Mouse (Mus musculus) heart, adult 9 months (tissue): ENCODE measurements at regions not wholly inside any gene's neighbourhood (a gene's known extent, or its start where the extent isn't known, plus 50 kb on each side); places are given as distances from the start of the nearest gene placed in this dataset.
A peak's percentile ranks its signal among the peaks of the same experiment; 100 is the strongest.

Experiments
- DNase-seq, 2 experiments: peaks; one replicate each; pipeline ENCODE4 v3.0.0; 2022; ENCODE audit warnings: low spot score in 2 of 2

GRCm38 (mm10) chr10:66932544-66932943 lies 163.4 kb upstream of the Jmjd1c start:
- DNase-seq = peak in 1 of 2 experiments; percentile 74

DNA sequence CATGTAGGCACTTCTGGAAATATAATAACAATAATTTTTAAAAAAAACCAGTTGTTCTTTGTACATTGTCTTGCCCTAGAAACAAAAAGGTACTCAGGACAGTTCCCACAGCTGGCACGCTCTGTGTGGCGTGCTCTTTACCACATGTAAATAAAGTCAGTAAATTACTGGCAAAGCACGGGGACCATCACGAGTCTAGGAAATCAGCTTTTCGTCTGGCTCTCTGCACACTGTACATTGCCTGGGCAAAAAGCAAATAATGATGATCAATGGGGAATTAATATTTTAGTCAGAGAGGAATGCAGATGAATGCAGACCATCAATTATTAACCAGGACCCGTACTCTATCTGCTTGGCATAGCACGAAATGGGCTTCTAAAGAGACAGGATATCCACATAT lies 162.2 kb upstream of the Jmjd1c start:
- DNase-seq = no peak

GRCm38 (mm10) chr10:66935731-66936130 lies 160.2 kb upstream of the Jmjd1c start:
- peak; percentile 52 to 62 for DNase-seq

DNA sequence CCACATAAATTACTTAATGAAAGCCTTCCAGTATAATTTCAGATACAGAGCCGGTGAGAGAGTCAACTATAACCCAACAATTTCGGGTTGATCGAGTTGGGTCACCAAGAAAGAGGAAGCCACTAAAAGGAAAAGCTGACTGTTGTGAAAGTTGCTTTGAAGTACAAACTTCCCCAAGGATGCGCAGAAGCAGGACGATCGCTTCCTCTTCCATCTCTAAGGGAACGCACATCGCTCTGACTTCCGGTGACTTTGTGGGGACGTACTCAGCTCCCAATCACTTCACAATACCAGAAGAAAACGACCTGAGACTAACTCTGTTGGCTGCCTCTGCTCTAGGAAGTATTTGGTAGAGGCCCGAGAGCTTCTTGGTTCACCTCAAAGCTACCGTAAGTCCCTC lies 158.8 kb upstream of the Jmjd1c start:
- DNase-seq = peak in 1 of 2 experiments; percentile 63

DNA sequence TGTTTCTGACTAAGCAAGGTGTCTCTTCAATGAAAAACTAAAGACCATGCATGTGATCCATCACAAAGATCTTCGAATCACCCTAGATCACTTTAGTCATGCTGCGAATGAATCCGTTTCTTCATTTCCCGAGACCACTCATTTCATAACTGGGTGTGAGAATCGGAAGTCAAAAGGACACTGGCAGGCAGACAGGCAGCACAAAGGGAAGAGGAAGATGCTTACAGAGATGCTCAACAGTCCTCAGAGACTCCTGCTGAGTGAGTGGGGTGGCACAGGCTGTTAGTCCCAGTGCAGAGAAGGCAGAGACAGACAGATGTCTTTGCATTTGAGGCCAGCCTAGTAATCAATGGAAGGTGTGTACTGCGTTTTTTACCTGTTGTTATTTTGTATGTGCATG lies 155.6 kb upstream of the Jmjd1c start:
- DNase-seq = no peak

GRCm38 (mm10) chr10:66940922-66941321 lies 155.0 kb upstream of the Jmjd1c start:
- no peak for DNase-seq

- peak in 1 of 2 experiments; percentile 43 for DNase-seq
These were observed 154.0 kb upstream of the Jmjd1c start for GRCm38 (mm10) chr10:66941974-66942373.

- DNase-seq = peak; percentile 62 to 77
These were observed 152.1 kb upstream of the Jmjd1c start for GRCm38 (mm10) chr10:66943875-66944274.

- DNase-seq = no peak
These were observed 149.8 kb upstream of the Jmjd1c start for GRCm38 (mm10) chr10:66946161-66946560.

- no peak for DNase-seq
These were observed 147.6 kb upstream of the Jmjd1c start for GRCm38 (mm10) chr10:66948329-66948728.

DNA sequence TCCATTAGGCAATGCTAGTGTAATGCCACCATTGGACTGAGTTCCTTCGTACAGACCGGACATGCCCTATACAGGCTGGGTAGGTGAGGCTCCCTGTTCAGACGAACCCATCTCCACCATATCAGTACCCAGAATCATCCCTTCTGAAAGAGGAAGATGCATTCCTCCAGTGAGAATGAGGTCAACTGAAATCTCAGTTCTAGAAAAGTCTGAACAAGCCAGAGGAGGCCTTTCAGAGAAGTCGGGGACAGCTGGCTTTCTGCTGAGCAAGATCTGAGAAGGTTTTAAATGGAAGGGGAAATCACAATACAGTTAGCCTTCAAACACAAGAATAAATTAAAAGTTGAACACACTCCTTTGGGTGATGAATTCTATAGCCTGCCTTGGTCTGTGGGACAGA lies 145.5 kb upstream of the Jmjd1c start:
- no peak for DNase-seq

DNA sequence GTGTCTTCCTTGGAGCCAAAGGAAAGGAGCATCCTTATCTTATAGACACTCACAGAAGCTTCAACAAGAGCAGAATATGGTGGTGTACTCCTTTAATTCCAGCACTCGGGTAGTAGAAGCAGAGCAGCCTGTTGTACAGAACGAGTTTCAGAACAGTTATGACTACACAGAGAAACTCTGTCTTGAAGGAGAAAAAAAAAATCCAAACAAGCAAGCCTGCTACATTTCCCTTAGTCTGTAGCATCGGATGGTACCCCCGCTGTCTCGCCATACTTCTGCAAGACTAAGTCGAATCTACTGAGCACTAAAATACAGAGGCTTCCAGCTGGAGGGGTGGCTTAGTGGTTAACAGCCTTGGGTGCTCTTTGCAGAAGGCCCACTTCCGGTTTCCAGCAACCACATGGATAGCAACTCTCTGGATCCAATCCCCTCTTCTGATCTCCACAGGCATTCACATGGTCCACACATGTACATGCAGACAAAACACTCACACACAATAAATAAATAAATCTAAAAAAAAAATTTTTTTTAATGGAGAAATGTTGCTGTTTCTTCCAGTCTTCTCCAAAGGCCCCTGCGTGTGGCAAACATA lies 144.6 kb upstream of the Jmjd1c start:
- DNase-seq = no peak

DNA sequence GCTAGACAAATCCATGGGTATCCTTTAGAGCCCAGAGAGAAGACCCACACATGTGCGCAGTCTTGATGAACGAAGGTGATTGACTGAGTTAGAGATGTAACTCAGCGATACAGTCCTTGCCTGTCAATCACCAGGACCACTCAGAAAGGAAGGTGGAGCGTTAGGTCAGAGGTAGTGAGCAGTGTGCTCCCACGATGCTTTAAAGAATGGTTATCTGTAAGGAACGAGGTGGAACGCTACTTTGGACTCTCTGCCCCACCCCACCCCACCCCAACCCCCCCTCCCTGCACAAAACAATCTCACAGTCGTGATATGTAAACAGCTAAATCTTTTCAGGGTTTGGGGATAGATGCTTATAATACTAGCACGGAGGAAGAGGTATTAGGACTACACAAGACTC lies 144.0 kb upstream of the Jmjd1c start:
- no peak for DNase-seq

DNA sequence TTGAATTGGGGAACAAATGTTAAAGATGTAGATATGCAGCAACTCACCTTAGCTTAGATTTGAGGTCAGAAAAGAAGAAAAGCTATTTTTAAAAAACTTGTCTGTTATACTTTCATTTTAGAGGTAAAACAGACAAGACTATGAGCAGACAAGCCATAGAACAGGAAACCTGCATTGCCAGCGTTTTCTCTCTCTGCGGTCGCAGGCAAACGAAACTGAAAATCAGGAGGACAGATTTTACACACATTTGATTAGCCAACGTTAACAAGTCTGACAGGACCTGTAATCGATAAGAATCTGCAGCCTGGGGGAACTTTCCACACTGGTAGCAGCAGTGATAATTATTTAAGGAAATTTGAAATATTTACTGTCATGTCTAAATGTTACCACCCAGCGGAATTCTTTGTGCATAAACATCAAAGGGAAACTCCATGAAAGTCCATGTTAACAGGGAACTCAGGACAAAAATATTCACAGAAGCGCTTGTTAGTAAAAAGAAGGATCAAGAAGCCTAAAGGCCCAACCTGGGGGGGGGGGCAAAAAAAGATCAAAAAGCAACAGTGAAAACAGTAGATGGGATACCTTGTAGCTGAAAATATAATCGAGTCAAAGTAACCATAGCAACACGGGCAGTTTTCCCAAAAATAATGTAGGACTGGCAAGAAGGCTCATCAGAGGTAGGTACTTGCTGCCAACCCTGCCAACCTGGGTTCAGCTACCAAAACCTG lies 142.5 kb upstream of the Jmjd1c start:
- no peak for DNase-seq

DNA sequence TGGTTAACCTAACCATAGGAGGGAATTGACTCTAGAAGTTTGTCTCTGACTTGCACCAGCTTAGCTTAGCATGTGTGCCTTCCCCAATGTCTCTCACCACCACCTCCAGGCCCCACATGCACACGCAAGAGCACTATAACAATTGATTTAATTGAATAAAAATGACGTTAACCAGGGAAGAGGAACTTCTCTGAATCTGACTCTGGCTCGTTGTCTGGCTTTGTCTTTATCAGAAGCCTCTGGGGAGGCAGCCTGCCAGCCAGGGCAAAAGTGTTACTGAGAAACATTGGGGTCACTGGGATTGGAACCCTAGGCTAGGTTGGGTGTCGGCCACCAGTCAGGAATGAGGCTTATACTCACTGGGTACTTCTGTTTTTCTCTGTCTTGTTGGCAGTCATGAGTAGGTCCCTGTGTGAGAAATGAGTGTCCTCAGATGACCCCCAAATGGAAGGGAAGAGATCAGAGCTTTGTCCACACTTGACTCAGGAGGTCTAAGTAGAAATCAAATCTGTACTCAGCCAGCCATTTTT lies 141.9 kb upstream of the Jmjd1c start:
- peak; percentile 67 to 71 for DNase-seq

DNA sequence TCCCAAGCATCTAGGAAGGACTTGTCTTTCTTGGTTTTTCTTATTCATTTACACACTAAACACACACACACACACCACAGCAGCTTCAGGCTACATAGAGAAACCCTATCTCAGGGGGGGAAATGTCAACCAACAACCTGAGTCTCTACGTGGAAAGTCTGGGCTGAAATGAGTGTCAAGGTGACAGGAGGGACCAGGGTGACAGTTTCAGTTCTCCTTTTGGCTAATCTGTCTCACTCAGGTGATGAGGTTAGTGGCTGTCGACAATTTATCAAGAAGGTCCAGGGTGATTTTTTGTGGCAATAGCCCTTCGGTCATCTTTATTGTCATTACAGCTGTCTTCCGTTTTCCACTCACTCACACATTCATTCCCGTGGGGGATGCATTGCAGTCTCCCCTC lies 140.5 kb upstream of the Jmjd1c start:
- DNase-seq = no peak

- DNase-seq = no peak
These were observed 139.3 kb upstream of the Jmjd1c start for GRCm38 (mm10) chr10:66956619-66957018.

GRCm38 (mm10) chr10:66957373-66957772 lies 138.6 kb upstream of the Jmjd1c start:
- DNase-seq = no peak
